Mouse (Mus musculus): ENCODE data around the gene Chst8.

The Chst8 gene

DNA sequence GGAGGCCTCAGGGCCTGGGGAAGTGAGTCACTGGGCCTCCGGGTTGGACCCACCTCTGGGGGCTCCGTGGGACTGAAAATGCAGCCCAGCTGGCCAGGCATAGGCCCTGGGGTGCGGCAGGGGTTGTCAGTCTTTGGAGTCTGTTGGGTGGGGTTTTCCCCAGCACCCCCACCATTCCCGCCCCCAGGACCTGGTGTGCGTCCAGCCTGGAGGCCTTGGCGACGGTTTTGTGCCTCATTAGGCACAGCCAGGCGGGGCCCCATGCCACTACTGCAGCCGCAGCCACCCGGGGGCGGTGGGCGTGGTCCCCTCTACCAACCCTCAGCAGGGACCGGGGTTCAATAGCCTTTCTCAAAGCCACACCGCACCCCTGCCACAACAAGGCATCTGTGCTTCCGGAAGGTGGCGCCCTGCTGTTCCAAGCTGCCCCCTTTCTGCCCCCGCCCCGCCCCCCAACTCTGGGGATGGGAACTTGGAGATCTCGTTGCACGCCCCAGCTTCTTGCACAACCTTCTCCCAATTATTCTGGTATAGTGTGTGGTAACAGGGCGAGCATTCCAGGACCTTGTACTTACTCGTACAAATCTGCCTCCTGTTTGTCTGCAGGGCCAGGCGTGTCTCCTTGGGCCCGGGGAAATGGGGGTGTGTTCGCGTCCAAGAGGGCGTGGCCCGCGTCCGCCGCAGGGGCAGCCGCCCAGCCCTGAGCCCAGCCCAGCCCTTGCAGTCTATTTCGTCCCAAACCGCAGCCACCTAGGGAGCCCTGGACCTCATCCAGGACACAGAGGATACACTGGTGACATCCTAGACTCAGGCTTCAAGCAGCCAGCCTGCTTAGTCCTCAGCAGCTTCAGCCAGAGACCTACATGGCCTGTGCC, 182.1 kb downstream of the Chst8 start:
- peak; percentile 52 for DNase-seq (ENCODE audit: low read depth, low spot score)

DNA sequence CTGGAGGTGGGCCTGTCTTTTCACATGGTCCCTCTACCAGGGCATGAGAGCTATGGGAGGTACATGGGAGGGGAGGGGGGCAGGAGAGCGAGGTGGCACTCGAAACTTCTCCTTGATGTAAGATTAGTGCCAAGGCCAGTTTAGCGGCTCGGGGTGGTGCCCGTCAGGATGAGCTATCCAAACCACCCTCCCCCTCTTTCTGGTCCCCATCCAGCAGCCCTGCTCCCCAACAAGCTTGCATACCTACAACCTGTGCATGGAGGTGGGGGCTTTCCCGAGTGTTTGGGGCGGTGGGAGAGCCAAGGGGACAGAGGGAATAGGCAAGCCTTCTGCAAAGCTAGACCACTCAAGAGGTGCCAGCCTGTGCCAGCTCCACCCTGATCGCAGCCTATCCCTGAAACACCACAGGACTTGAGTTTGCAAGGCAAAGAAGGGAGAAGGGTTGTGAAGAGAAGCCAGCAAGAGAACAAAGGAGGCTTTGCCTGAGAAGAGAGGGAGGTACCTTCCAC, 182.8 kb downstream of the Chst8 start:
- DNase-seq (ENCODE audit: low read depth, low spot score) = no peak
